Mouse (Mus musculus) G1E (cell line): Measurements from ENCODE around the gene Rhobtb1. TPM values are rescaled to one million over a fixed set of nuclear protein-coding genes. Genes with fewer than 3 reads are reported as not detected.

ENCODE experiments used
- ATAC-seq: 2 replicates; pipeline ENCODE4 v1.8.0; 2016; ENCODE audit warnings: mild to moderate bottlenecking; ENCODE audit not compliant: insufficient number of reproducible peaks, poor library complexity, low FRiP score, severe bottlenecking; ENCODE audit errors: extremely low read depth
- DNase-seq: peaks from one replicate; pipeline ENCODE4 v3.0.0; 2012; ENCODE audit warnings: low spot score
- H3K27me3 ChIP-seq: 2 replicates; pipeline ENCODE4 v1.6.1; 2012; ENCODE audit warnings: mild to moderate bottlenecking, low read length, inconsistent platforms; ENCODE audit not compliant: insufficient read depth
- H3K36me3 ChIP-seq: replicated peaks from 2 replicates; pipeline ENCODE3; 2012; ENCODE audit warnings: mild to moderate bottlenecking, inconsistent platforms
- H3K4me1 ChIP-seq: 2 replicates; pipeline ENCODE4 v1.6.1; 2012; ENCODE audit warnings: low read depth, low read length, inconsistent platforms, mixed read lengths; ENCODE audit not compliant: insufficient read depth
- H3K4me3 ChIP-seq: 2 replicates; pipeline ENCODE4 v1.5.1; 2012; ENCODE audit warnings: low read depth, mild to moderate bottlenecking, inconsistent platforms, low read length, moderate library complexity, mixed read lengths
- H3K9me3 ChIP-seq: replicated peaks from 2 replicates; pipeline ENCODE4 v1.6.1; 2012; ENCODE audit warnings: inconsistent platforms
- CTCF ChIP-seq: IDR thresholded peaks from 2 replicates; pipeline ENCODE4 v1.5.1; 2012; ENCODE audit warnings: low read depth, low read length, inconsistent platforms, mixed read lengths
- GATA1 ChIP-seq: IDR thresholded peaks from 2 replicates; pipeline ENCODE4 v1.6.1; 2012; ENCODE audit warnings: borderline replicate concordance, low read length, inconsistent platforms, mixed read lengths
- GATA2 ChIP-seq: IDR thresholded peaks from 2 replicates; pipeline ENCODE4 v1.6.1; 2012; ENCODE audit warnings: low read depth, low read length, inconsistent platforms, borderline replicate concordance
- POLR2AphosphoS5 ChIP-seq: IDR thresholded peaks from 2 replicates; pipeline ENCODE4 v1.6.1; 2012; ENCODE audit warnings: low read depth, low read length, inconsistent platforms; ENCODE audit not compliant: insufficient replicate concordance
- TAL1 ChIP-seq: conservative IDR thresholded peaks from 2 replicates; pipeline ENCODE4 v1.6.1; 2012; ENCODE audit warnings: low read depth, low read length, inconsistent platforms, mixed read lengths
- polyA plus RNA-seq: library from polyadenylated mRNA; stranded (reverse); fragments of >175 nt; gene quantifications from 2 replicates; pipeline ENCODE4 v1.2.3, GENCODE M21; 2012
- total RNA-seq, 2 experiments: library from RNA; stranded (forward) in 1 of 2; stranded (reverse) in 1 of 2; fragments of 200-1000 nt in 1 of 2; fragments of >200 nt in 1 of 2; fragmentation: Nextera tagmentation in 1 of 2; gene quantifications; 2 replicates each; pipeline ENCODE4 v1.2.3; 2014 to 2017

Gene Rhobtb1
- total and polyA plus RNA-seq, 3 experiments = 0.05 TPM; not detected in 2

GRCm38 (mm10) chr10:69268061-69268643 is 116.9 kb downstream of the Rhobtb1 start:
- no peaks in the 10 kb centered on the region for H3K27me3 ChIP-seq
- no peak overlapping the region for H3K4me3 ChIP-seq
- H3K4me1 ChIP-seq = no peaks in the 10 kb centered on the region
- TF ChIP-seq GATA2 (no peak), POLR2AphosphoS5 (no peak), TAL1 (no peak), GATA1 (no peak), CTCF (no peak)
- H3K9me3 ChIP-seq = peaks cover 52% of the 10 kb centered on the region
- ATAC-seq (no peak), DNase-seq (no peak)
- no peaks in the 10 kb centered on the region for H3K36me3 ChIP-seq

- Histone ChIP-seq H3K9me3 (peaks cover 57% of the 10 kb centered on the region), H3K36me3 (no peaks in the 10 kb centered on the region), H3K4me3 (no peak overlapping the region), H3K4me1 (no peaks in the 10 kb centered on the region), H3K27me3 (no peaks in the 10 kb centered on the region)
- TF ChIP-seq CTCF = no peak
- TF ChIP-seq GATA1 = no peak
- TF ChIP-seq POLR2AphosphoS5 = no peak
- no peak for TF ChIP-seq GATA2
- no peak for TF ChIP-seq TAL1
- ATAC-seq (no peak), DNase-seq (no peak)
Measured at GRCm38 (mm10) chr10:69271436-69271835, 120.2 kb downstream of the Rhobtb1 start.

- DNase-seq = no peak
- no peaks in the 10 kb centered on the region for H3K36me3 ChIP-seq
- no peak for TF ChIP-seq CTCF
- TF ChIP-seq POLR2AphosphoS5 = no peak
- no peak for TF ChIP-seq GATA2
- TF ChIP-seq TAL1 = no peak
- TF ChIP-seq GATA1 = no peak
- no peaks in the 10 kb centered on the region for H3K27me3 ChIP-seq
- H3K4me1 ChIP-seq = no peaks in the 10 kb centered on the region
- peaks cover 62% of the 10 kb centered on the region for H3K9me3 ChIP-seq
- ATAC-seq = no peak
- H3K4me3 ChIP-seq = no peak overlapping the region
Measured at GRCm38 (mm10) chr10:69274275-69274674, 123.0 kb downstream of the Rhobtb1 start.

GRCm38 (mm10) chr10:69274705-69275104 is 123.5 kb downstream of the Rhobtb1 start:
- H3K36me3 ChIP-seq = no peaks in the 10 kb centered on the region
- DNase-seq (no peak), ATAC-seq (no peak)
- peaks cover 66% of the 10 kb centered on the region for H3K9me3 ChIP-seq
- TF ChIP-seq TAL1 = no peak
- TF ChIP-seq GATA1 = no peak
- TF ChIP-seq CTCF = no peak
- TF ChIP-seq POLR2AphosphoS5 = no peak
- no peak for TF ChIP-seq GATA2
- no peak overlapping the region for H3K4me3 ChIP-seq
- H3K4me1 ChIP-seq = no peaks in the 10 kb centered on the region
- no peaks in the 10 kb centered on the region for H3K27me3 ChIP-seq

GRCm38 (mm10) chr10:69275811-69276775 is 124.9 kb downstream of the Rhobtb1 start:
- H3K4me3 ChIP-seq = no peak overlapping the region
- peaks cover 56% of the 10 kb centered on the region for H3K9me3 ChIP-seq
- H3K4me1 ChIP-seq = no peaks in the 10 kb centered on the region
- no peaks in the 10 kb centered on the region for H3K27me3 ChIP-seq
- TF ChIP-seq POLR2AphosphoS5 (no peak), GATA1 (no peak), CTCF (no peak), TAL1 (no peak), GATA2 (no peak)
- no peak for ATAC-seq
- DNase-seq = no peak
- no peaks in the 10 kb centered on the region for H3K36me3 ChIP-seq

GRCm38 (mm10) chr10:69276920-69277435 is 125.7 kb downstream of the Rhobtb1 start:
- no peak overlapping the region for H3K4me3 ChIP-seq
- H3K36me3 ChIP-seq = no peaks in the 10 kb centered on the region
- H3K27me3 ChIP-seq = no peaks in the 10 kb centered on the region
- ATAC-seq (no peak), DNase-seq (no peak)
- H3K9me3 ChIP-seq = peaks cover 51% of the 10 kb centered on the region
- TF ChIP-seq POLR2AphosphoS5 (no peak), GATA1 (no peak), TAL1 (no peak), CTCF (no peak), GATA2 (no peak)
- no peaks in the 10 kb centered on the region for H3K4me1 ChIP-seq
